Mouse (Mus musculus) brain, embryonic 14.5 days (tissue): Measurements from ENCODE around the gene Itga6.

Experiments
- CTCF ChIP-seq: fragments of 200-500 bp; IDR thresholded peaks from 2 replicates; pipeline ENCODE4 v1.5.1; 2012; ENCODE audit warnings: inconsistent platforms, mild to moderate bottlenecking, moderate library complexity, borderline replicate concordance; ENCODE audit not compliant: insufficient read depth, insufficient read length; ENCODE audit errors: extremely low read depth
- POLR2A ChIP-seq: fragments of 200-500 bp; IDR thresholded peaks from 2 replicates; pipeline ENCODE4 v1.6.1; 2012; ENCODE audit warnings: mild to moderate bottlenecking, inconsistent platforms, borderline replicate concordance; ENCODE audit not compliant: poor library complexity, insufficient read depth, insufficient read length, severe bottlenecking; ENCODE audit errors: extremely low read depth

DNA sequence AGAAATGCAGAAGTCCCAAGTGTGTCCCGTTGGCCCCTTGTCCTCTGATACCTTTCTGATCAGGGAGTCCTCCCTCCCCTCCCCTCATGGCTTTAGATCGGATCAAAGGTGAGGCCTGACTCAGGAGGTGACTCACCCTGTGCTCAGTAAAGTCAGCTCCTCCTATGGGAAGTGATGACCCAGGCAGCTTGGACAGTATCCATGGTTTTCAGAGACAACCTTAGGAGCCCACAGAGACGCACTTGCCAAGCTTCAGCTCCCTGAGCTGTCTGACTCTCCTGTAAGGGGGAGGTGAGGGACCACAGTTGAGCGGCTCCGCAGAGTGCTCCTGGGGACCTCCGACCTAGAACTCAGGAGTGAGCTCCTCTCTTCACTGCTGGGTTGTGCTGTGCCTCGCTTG lies 56.3 kb downstream of the Itga6 start:
- no peak for TF ChIP-seq CTCF
- TF ChIP-seq POLR2A: no peak
